Mouse (Mus musculus) kidney, embryonic 16.5 days (tissue): ENCODE results near the gene Spty2d1. TPM values are rescaled to one million over a fixed set of nuclear protein-coding genes. Genes with fewer than 3 reads are reported as not detected.
"Not testable (repeated sequence)": the region's sequence is repeated elsewhere in the genome, so short reads cannot be mapped to it uniquely, and the experiment has no call there.

Experiments
- ATAC-seq: fragments of 200-750 bp; cut with Nextera tagmentation; 2 replicates; pipeline ENCODE4 v1.8.0; 2017; ENCODE audit warnings: moderate TSS enrichment; ENCODE audit not compliant: low FRiP score, low TSS enrichment
- H3K27ac ChIP-seq: fragments of 300-500 bp; sonication (generic); 2 replicates; pipeline ENCODE4 v1.5.1; 2014; ENCODE audit warnings: low read length
- H3K27me3 ChIP-seq: fragments of 300-500 bp; sonication (generic); 2 replicates; pipeline ENCODE4 v1.6.1; 2014; ENCODE audit warnings: low read length, control low read depth, mixed read lengths; ENCODE audit not compliant: insufficient read depth
- H3K36me3 ChIP-seq: fragments of 300-500 bp; sonication (generic); 2 replicates; pipeline ENCODE4 v1.6.1; 2014; ENCODE audit warnings: low read length, control low read depth, mixed read lengths; ENCODE audit not compliant: insufficient read depth
- H3K4me1 ChIP-seq: fragments of 300-500 bp; sonication (generic); 2 replicates; pipeline ENCODE4 v1.6.1; 2014; ENCODE audit warnings: low read length, control low read depth, mixed read lengths; ENCODE audit not compliant: insufficient read depth
- H3K4me2 ChIP-seq: fragments of 300-500 bp; sonication (generic); replicated peaks from 2 replicates; pipeline ENCODE4 v1.6.1; 2014; ENCODE audit warnings: low read depth, low read length
- H3K4me3 ChIP-seq: fragments of 300-500 bp; sonication (generic); 2 replicates; pipeline ENCODE4 v1.5.1; 2014; ENCODE audit warnings: mild to moderate bottlenecking, low read length
- H3K9ac ChIP-seq: fragments of 300-500 bp; sonication (generic); replicated peaks from 2 replicates; pipeline ENCODE4 v1.6.1; 2014; ENCODE audit warnings: low read length
- H3K9me3 ChIP-seq: fragments of 300-500 bp; sonication (generic); 2 replicates; pipeline ENCODE4 v1.6.1; 2016; ENCODE audit warnings: low read length, control low read depth
- WGBS: fragments of 180-500 bp; shearing (Covaris S2); extraction: QIAGEN DNeasy Blood & Tissue Kit; methylation state at CpG from one replicate; pipeline ENCODE4 v1.1.7; 2014; 5-methylcytosine and 5-hydroxymethylcytosine counted together
- polyA plus RNA-seq: library from polyadenylated mRNA; unstranded; fragments of >200 nt; fragmentation: Nextera tagmentation; extraction: Ambion mirVana; gene quantifications from 2 replicates; pipeline ENCODE4 v1.2.1, GENCODE M21; 2015

Spty2d1 gene
- polyA plus RNA-seq, 1 experiment from 2014 or later: 21.1 TPM

DNA sequence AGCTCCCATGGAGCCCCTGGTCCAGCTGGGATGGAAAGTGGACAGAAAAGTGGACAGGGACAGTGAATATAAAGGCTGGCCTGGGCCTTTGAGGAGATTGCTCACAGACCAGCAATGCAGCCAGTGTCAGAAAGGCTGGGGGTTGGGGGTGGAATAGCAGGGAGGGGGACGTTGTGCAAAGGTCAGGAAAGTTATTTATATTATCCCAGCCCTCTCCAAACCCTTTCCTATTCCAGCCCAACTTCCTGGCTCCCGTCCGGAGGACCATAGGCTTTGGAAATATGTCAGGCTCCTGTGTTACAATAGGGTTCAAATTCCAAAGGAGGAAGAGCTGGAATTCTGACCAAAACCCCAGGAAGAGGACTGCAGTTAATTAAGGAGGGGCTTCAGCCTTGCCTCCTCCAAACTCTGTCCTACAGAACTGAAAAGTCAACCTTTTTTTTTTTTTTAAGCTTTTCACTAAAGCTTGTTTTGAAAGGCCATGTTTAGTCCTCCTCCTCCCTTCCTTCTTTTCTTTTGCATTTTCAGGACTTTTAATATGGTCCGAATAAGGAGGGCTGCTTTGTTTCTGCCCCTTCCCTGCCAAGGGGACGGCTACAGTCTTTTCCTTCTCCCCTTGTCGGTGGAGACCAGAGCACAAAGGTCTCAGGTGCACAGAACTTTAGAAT, 34.7 kb upstream of the Spty2d1 start:
- peak; percentile 91 for ATAC-seq
- Histone ChIP-seq H3K4me2 (no peak overlapping the region; the same call in 1 of the 2 replicates), H3K27me3 (no peaks in the 10 kb centered on the region), H3K9ac (no peak overlapping the region), H3K4me1 (no peaks in the 10 kb centered on the region; the same call in 1 of the 2 replicates), H3K36me3 (no peaks in the 10 kb centered on the region), H3K4me3 (no peak overlapping the region), H3K9me3 (no peaks in the 10 kb centered on the region), H3K27ac (peak overlapping the region; percentile 86)
- WGBS: 31% methylated on average over 6 of the region's 6 CpGs

- Histone ChIP-seq H3K4me1 (no peaks in the 10 kb centered on the region; the same call in 1 of the 2 replicates), H3K27ac (peak overlapping the region; percentile 86), H3K9me3 (no peaks in the 10 kb centered on the region), H3K27me3 (no peaks in the 10 kb centered on the region), H3K36me3 (no peaks in the 10 kb centered on the region), H3K9ac (no peak overlapping the region), H3K4me2 (no peak overlapping the region), H3K4me3 (no peak overlapping the region)
- peak; percentile 46; the same call in 1 of the 2 replicates for ATAC-seq
- 72% methylated on average over 4 of the region's 4 CpGs for WGBS
Observed at GRCm38 (mm10) chr7:47042121-47042520, 33.9 kb upstream of the Spty2d1 start.

GRCm38 (mm10) chr7:47041706-47042105, 33.5 kb upstream of the Spty2d1 start:
- ATAC-seq: no peak
- no peaks in the 10 kb centered on the region; the same call in 1 of the 2 replicates for H3K4me1 ChIP-seq
- 79% methylated on average over 3 of the region's 3 CpGs for WGBS

GRCm38 (mm10) chr7:47035426-47035825, 27.2 kb upstream of the Spty2d1 start:
- H3K9ac ChIP-seq: no peak overlapping the region
- WGBS: 58% methylated on average over 8 of the region's 8 CpGs

More at GRCm38 (mm10) chr7:47041706-47042105, 33.5 kb upstream of the Spty2d1 start:
- Histone ChIP-seq H3K9me3 (no peaks in the 10 kb centered on the region), H3K4me3 (no peak overlapping the region), H3K9ac (no peak overlapping the region), H3K36me3 (no peaks in the 10 kb centered on the region), H3K27me3 (no peaks in the 10 kb centered on the region), H3K4me2 (no peak overlapping the region), H3K27ac (no peak overlapping the region)

GRCm38 (mm10) chr7:47034785-47035384, 26.7 kb upstream of the Spty2d1 start:
- H3K4me2 ChIP-seq: no peak overlapping the region
- no peak overlapping the region for H3K9ac ChIP-seq
- no peak for ATAC-seq
- H3K27ac ChIP-seq: no peak overlapping the region
- H3K9me3 ChIP-seq: no peaks in the 10 kb centered on the region
- H3K27me3 ChIP-seq: no peaks in the 10 kb centered on the region
- WGBS: 60% methylated on average over 4 of the region's 4 CpGs
- no peaks in the 10 kb centered on the region for H3K4me1 ChIP-seq
- H3K36me3 ChIP-seq: no peaks in the 10 kb centered on the region
- H3K4me3 ChIP-seq: no peak overlapping the region

More at GRCm38 (mm10) chr7:47035426-47035825, 27.2 kb upstream of the Spty2d1 start:
- Histone ChIP-seq H3K4me1 (no peaks in the 10 kb centered on the region), H3K4me2 (no peak overlapping the region), H3K27me3 (no peaks in the 10 kb centered on the region), H3K9me3 (no peaks in the 10 kb centered on the region), H3K4me3 (no peak overlapping the region), H3K27ac (no peak overlapping the region), H3K36me3 (no peaks in the 10 kb centered on the region)
- ATAC-seq: no peak

- no peak for ATAC-seq
- 84% methylated on average over 4 of the region's 4 CpGs for WGBS
- H3K4me1 ChIP-seq: no peaks in the 10 kb centered on the region
- no peak overlapping the region for H3K27ac ChIP-seq
- H3K27me3 ChIP-seq: no peaks in the 10 kb centered on the region
- no peaks in the 10 kb centered on the region for H3K9me3 ChIP-seq
- no peak overlapping the region for H3K4me3 ChIP-seq
- no peak overlapping the region for H3K9ac ChIP-seq
- no peak overlapping the region for H3K4me2 ChIP-seq
- H3K36me3 ChIP-seq: no peaks in the 10 kb centered on the region
Observed at GRCm38 (mm10) chr7:47031371-47031770, 23.2 kb upstream of the Spty2d1 start.

GRCm38 (mm10) chr7:47030517-47031193, 22.4 kb upstream of the Spty2d1 start:
- Histone ChIP-seq H3K36me3 (no peaks in the 10 kb centered on the region), H3K27me3 (no peaks in the 10 kb centered on the region), H3K4me1 (no peaks in the 10 kb centered on the region), H3K27ac (0 out of 2 replicates have a peak overlapping the region, but pooled peaks have one; percentile 29), H3K4me2 (no peak overlapping the region), H3K9ac (no peak overlapping the region), H3K9me3 (no peaks in the 10 kb centered on the region), H3K4me3 (no peak overlapping the region)
- ATAC-seq: no peak; the same call in 1 of the 2 replicates
- WGBS: 78% methylated on average over 9 of the region's 9 CpGs

GRCm38 (mm10) chr7:47027520-47027919, 19.3 kb upstream of the Spty2d1 start:
- 100% methylated on average over 1 of the region's 1 CpGs for WGBS
- H3K4me2 ChIP-seq: no peak overlapping the region
- H3K4me1 ChIP-seq: no peaks in the 10 kb centered on the region
- no peaks in the 10 kb centered on the region for H3K36me3 ChIP-seq
- no peak for ATAC-seq
- H3K4me3 ChIP-seq: no peak overlapping the region
- H3K9me3 ChIP-seq: no peaks in the 10 kb centered on the region
- H3K27ac ChIP-seq: no peak overlapping the region
- H3K9ac ChIP-seq: no peak overlapping the region
- H3K27me3 ChIP-seq: no peaks in the 10 kb centered on the region

GRCm38 (mm10) chr7:47026899-47027298, 18.7 kb upstream of the Spty2d1 start:
- H3K36me3 ChIP-seq, H3K9me3 ChIP-seq, H3K4me2 ChIP-seq, H3K4me1 ChIP-seq, H3K27ac ChIP-seq, ATAC-seq, H3K27me3 ChIP-seq, H3K9ac ChIP-seq, H3K4me3 ChIP-seq: not testable (repeated sequence)
- 80% methylated on average over 3 of the region's 3 CpGs for WGBS

- 78% methylated on average over 9 of the region's 9 CpGs for WGBS
- Histone ChIP-seq H3K4me1 (no peaks in the 10 kb centered on the region), H3K36me3 (no peaks in the 10 kb centered on the region), H3K9ac (no peak overlapping the region), H3K9me3 (no peaks in the 10 kb centered on the region), H3K4me2 (no peak overlapping the region), H3K27ac (no peak overlapping the region), H3K4me3 (no peak overlapping the region), H3K27me3 (no peaks in the 10 kb centered on the region)
- no peak for ATAC-seq
Observed at GRCm38 (mm10) chr7:47025429-47025828, 17.2 kb upstream of the Spty2d1 start.
